Mouse (Mus musculus) layer of hippocampus, postnatal 14 days (tissue): ENCODE measurements around the gene Vmn2r66. TPM values are rescaled to one million over a fixed set of nuclear protein-coding genes. Genes with fewer than 3 reads are reported as not detected.

Experiments used
- DNase-seq, 2 experiments: peaks; one replicate each; pipeline ENCODE4 v3.0.0; 2021 to 2022; ENCODE audit warnings: low spot score in 2 of 2, mixed read lengths in 1 of 2
- long read RNA-seq, 2 experiments: library from polyadenylated mRNA; stranded (forward); transcript quantifications; one replicate each; pipeline ENCODE4 v2.0.0; 2021
- total RNA-seq, 2 experiments: library from RNA; stranded (reverse); gene quantifications; 2 replicates each; pipeline ENCODE4 v1.2.3; 2021

The Vmn2r66 gene
- not detected for total RNA-seq
- long read RNA-seq, experiment 1 = 0 reads
- long read RNA-seq, experiment 2 = 0 reads

GRCm38 (mm10) chr7:85012168-85012567, at the start of gene Vmn2r66:
TSS of gene Vmn2r66 (minus strand) at chr7:85012268.
- DNase-seq = no peak

GRCm38 (mm10) chr7:84996694-84997093, 15.4 kb downstream of the Vmn2r66 start:
- DNase-seq = no peak

- DNase-seq = no peak
Measured at GRCm38 (mm10) chr7:84964015-84964414, 48.1 kb downstream of the Vmn2r66 start, which contains the start of gene Vmn2r65. TSS of gene Vmn2r65 (minus strand) at chr7:84964115.

Other genes starting within 250 kb of the Vmn2r66 start
- gene Olfr291, start 158.7 kb downstream of the Vmn2r66 start, total RNA-seq = not detected
- not detected for gene Vmn2r65, start 48.2 kb downstream of the Vmn2r66 start, total RNA-seq
- gene Vmn2r67, start 143.7 kb upstream of the Vmn2r66 start, total RNA-seq = not detected
- not detected for gene Vmn2r68, start 225.5 kb upstream of the Vmn2r66 start, total RNA-seq